Mouse (Mus musculus) CD4-positive helper T cell, adult 2 months (primary cell): ENCODE measurements around the gene Lrrc45.
"Not testable (repeated sequence)": the region's sequence is repeated elsewhere in the genome, so short reads cannot be mapped to it uniquely, and the experiment has no call there.

Experiments used
- DNase-seq: peaks from one replicate; pipeline ENCODE4 v3.0.0-alpha.2; 2012; ENCODE audit warnings: low read depth, missing footprints, low spot score

Gene Lrrc45

DNA sequence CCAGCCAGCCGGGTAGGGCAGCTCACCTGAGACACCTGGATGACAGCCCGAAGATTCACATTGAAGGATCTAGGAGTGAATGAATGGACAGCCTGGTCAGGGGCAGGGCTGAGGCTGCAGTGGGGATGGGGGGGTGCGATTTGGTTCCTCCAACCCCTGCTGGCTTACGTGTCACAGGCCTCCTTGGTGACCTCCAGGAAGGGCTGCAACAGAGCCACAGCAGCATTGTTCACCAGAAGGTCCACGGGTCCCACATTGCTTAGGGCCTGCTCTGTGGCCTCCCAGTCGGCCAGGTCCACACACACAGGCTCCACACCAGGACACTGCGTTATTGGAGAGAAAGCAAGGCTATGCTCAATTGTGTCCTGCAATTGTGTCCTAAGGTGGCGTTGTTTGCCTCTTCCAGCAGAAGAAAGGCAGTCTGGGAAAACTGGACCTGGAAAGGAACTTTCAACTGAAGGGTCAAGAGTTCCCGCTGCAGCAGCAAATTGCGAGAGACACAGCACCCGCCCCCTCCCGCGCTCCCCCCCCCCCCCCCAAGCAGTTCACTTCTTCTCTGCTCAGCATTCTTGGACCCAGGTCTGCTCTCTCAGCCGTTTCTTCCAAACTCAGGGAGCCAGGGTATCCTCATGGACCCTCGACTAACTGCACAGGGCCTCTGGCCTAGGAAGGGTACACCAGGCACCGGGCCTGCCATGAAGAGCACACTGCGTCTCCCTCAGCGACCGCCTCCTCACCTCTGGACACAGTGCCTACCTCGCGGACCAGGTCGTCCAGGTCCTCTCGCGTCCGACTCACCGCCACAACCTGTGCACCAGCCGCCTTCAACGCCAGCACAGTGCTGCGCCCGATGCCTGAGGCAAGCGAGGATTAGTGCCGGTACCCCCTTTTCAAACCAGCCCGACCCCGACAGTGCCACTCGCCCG lies 12.8 kb downstream of the Lrrc45 start:
- no peak for DNase-seq

DNA sequence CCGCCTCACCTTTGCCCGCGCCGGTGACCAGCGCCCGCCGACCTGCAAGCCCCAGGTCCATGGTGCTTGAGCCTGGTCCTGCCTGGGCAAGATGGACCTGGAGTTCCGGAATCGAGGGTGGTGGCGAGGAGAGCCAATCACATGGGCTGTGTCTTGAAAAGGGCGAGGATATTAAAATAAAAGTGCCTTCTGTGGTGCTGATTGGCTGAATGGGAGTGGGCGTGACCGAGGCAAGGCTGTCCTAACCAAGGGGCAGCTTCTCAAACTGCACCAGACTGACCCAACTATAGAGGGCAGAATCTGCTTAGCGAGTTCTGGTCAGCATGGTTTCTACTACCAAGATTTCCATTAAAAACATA lies 13.4 kb downstream of the Lrrc45 start, which contains the start of gene Dcxr:
Gene Dcxr (minus strand): TSS at position 113 of the 359 bp plus-strand sequence.
- peak; percentile 66 for DNase-seq

DNA sequence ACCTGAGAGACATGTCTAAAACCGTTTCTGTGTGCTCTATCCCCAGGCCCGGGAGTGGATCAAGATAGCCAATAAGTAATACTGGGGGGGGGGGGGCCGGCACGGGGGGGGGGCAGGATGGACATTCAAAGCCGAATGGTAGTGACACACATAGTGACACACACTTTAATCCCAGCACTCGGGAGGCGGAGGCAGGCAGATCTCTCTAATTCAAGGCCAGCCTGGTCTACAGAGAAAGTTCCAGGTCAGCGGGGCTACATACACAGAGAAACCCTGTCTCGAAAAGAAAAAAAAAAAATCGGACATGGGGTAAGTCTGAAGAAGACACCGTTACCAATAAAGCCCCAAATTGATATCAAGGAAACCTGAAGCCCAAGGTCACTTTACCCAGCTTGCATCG lies 13.8 kb downstream of the Lrrc45 start:
- DNase-seq: peak; percentile 1

DNA sequence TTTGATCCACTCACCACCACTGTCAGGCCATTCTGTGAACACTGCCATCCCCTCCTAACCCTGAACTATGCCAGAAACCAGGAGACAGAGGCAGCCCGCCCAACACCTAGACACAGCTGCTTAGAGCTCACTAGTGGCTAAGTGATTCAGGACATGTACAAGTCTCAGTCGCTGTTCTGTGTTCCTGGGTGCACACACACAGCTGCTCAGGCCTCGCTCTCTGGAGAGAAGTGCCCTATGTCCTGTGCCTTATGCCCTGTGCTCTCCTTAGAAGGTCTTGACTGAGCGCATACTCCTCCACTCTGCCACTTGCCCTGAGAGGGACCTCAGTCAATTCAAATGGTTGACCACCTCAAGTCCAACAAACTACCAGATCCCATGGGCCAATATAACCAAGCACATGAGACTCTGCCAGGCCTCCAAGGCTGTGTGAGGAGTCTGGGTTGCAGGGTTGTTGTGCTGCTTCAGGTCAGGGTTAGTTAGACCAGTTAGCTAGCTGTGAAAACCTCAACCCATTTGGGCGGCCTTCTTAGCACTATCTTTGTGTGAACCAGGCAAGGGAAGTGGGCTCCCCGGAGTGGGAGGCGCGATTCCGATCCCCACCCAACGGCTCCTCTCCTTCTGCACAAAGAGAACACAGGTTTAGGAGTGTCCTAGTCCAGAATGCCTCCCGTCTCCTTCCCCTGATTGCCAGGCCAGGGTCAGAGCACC lies 15.0 kb downstream of the Lrrc45 start:
- peak; percentile 0 for DNase-seq

DNA sequence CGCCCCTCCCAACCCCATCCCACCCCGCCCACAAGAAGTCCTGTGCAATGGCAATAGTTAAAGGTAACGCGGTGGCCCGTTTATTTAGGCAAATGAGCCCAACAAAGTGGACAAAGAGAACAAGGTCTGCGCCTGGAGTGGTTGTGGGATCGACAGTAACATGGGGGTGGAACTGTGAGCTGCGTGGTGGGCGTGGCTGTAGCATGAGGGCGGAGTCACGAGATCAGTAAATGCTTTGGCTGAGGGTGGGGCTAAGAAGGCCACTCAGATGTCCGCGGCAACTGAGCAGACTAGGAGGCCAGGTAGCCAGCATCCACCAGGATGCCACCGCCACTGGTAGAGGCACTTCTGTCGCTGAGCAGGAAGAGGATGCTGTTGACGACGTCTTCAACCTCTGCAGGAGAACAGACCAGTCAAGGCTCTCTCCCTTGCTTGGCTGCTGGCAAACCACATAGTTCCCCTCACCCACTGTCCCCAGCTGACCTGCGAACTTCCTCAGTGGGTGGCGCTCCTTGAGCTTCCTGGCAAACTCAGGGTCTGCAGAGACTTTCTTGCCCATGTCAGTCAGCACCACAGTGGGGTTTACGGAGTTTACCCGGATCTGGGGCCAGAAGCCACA lies 15.8 kb downstream of the Lrrc45 start:
- DNase-seq: peak; percentile 47

DNA sequence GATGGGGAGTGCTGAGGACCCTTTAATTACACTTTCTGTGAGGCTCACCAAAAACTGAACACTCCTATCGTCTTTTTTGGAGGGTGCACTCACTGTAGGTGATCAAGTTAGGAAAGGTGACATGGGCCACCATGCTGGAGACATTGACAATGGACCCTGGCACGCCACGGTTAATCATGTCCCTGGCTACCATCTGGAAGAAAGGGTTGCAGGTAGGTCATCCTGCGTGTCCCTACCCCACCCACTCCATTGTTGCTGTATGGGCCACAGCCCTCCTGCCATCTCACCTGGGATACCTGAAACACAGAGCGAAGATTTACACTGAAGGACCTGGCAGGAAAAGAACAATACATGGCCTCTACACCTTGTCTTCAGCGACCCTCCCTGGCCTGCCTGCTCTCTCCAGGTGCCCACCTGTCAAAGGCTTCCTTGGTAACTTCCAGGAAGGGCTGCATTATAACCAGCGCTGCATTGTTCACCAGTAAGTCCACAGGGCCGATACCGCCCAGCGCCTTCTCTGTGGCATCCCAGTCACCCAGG lies 16.7 kb downstream of the Lrrc45 start:
- no peak for DNase-seq

DNA sequence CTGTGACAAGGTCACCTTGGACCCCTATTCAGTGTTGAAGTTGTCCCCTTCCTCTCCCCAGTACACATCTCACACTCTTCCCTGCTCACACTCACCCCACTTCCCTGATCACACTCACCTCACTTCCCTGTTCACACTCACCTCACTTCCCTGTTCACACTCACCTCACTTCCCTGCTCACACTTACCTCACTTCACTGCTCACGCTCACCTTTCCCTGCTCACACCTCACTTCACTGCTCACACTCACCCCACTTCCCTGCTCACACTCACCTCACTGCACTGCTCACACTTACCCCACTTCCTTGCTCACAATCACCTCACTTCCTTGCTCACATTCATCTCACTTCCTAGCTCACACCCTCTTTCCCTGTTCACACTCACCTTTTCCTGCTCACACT lies 17.7 kb downstream of the Lrrc45 start:
- no peak for DNase-seq

DNA sequence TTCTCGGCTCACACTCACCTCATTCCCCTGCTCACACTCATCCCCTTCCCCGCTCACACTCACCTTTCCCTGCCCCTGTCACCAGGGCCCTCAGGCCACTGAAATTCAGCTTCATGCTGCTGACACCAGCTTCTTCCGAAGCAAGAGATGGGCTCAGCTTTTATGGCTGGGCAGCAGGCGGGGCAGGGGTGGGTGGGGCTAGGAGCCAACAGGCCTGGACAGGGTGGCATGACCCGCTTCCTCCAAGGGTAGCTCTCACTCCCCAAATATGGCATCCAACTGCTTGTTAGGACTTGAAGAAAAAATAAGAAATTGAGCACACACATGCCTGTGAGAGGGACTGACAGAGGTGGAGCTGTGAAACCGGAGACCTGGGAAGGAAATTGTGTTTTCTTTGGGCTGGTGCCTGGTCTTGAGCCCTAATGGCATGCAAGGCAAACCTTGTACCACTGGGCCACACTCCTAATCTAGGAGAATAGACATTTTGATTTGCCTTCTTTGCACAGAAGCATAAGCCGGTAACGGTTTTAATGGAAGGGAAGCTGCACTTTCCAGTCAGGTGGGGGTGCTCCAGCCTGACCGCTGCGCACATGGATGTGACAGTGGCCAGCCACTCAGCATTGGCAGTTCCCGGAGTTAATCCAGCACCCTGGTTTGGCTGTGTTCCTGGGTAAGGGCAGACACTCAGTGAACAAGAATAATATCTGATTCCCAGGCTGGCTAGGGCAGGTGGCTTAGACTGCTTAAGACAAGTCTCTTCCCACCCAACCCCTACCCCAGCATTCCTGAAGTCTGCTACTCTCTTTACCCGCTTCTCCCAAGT lies 18.3 kb downstream of the Lrrc45 start, which contains the start of gene Cbr2:
Gene Cbr2 (minus strand): TSS at position 257 of the 823 bp plus-strand sequence.
- no peak for DNase-seq

DNA sequence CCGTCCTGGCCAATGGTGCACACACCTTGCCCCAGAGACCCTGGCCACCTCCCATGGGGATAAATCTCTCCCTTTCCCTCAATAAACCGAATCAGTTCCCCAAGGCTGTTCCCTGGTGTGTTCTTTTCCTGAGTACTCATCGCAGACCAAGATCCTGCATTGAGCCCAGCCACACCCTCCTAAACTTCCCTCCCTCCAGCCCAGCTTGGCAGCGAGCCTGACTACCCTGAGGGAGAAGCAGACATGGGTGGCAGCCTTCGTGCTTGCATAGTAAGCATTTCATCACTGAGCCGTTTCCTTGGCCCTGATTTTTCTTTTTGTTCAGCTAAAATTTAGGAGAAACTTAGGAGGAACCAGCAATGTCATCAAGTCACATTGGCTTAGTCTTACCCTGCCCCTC lies 19.8 kb downstream of the Lrrc45 start:
- no peak for DNase-seq

DNA sequence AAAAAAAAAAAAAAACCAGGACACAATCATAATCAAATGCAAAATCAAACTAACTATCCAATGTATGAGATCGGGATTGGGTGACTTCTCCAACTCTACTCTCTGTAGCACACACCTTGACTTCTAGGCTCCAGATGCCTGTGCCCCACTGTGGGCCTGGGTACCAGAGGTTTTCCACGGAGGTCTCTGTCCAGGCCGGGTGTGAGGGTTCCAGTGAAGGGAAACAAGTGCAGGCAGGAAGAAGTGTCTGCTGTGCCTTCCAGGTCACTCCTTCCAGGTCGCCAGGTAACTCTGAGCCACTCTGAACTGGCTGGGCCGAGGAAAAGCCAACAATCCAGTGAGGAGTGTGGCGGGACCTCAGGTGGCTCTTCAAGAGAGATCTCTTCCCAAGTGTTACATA lies 22.7 kb downstream of the Lrrc45 start:
- DNase-seq: no peak

DNA sequence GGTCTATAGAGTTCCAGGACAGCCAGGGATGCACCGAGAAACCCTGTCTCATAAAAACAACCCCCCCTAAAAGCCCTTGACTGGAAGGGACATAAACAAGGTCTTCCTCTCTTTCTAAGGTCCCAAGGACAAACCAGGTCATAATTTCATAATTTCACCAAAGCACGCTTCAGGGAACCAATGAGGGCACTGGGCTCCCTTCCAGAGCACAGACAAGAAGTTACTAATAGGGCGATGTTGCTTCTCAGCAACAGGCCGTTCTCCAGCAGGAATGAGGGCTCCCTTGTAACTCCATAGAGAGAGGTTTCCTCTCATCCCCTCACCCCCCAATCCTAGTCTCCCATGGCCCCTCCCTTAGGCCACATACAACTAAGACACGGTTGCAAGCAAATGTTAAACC lies 27.3 kb downstream of the Lrrc45 start:
- no peak for DNase-seq

DNA sequence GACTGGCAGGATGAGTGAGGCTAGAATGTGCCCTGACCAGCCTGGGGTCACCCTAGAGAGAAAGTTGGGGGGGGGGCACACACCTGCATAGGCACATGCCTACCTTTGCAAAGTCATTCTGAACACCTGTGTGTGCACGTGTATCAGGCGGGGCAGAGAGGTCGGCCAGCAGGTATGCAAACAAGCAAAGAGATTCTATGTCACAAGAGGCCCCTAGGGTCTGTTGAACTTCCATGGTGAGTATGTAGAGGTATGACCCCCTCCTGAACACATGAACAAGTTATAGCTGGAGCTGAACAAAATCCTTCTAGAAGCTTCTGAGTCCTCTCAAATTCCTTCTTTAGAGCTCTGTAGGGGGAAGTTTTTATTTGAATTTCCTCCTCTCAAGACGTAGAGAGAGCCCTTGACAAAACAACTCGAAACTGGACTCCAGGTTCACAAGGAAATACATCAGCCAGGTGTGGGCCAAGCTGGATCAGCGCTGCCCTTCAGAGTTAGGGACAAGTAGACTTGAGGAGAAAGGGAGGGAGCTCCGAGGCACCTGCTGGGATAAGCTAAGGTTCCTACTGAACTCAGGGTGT lies 30.5 kb downstream of the Lrrc45 start:
- no peak for DNase-seq

DNA sequence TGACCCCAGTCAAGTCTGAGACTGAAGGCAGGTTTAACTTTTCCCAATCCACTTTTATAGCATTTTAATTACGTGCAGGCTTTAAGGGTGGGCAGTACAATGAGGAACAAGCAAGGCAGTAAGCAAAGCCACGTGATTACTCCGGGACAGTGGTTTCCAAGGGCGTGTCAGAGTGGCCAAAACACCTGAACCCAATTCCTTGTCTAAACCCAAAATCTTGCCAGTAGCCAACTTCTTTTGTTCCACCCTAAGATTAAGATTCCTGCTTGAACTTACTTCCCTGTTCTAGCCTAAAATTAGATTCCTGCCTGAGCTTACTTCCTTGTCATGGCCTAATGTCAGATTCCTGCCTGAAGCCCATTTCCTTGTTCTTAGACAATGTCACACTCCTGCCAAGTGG lies 34.2 kb downstream of the Lrrc45 start:
- no peak for DNase-seq

DNA sequence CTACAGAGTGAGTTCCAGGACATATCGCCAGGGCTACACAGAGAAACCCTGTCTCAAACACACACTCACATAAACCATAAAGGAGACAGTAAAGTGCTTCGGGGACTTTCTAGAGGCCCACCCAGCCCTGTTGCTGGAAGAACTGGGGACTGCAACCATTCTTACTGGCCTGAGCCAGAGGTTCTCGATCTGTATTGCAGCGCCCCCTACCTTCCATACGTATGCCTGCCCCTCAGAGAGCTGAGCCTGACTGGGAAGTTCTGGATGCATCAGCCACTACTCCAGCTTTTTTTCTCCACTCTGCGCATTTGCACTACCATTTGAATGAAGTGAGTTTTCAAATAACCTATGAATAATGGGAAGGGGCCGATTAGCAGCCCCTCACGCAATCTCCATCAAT lies 35.7 kb downstream of the Lrrc45 start:
- peak; percentile 52 for DNase-seq

DNA sequence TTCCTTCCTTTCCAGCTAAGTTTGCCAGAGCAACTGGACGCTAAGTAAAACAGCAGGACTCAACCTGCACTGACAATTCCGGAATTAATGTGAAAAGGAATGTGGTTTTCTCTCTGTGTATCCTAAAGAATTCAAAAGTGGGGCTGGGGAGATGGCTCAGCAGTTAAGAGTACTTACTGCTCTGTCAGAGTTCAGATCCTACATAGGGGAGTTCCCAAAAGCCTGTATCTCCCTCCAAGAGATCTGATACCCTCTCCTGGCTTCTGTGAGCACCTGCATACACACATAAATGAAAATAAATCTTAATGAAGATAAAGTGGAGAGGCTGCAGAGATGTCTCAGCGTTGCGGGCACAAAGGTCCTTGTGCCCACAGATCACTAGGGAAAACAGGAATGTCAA lies 37.9 kb downstream of the Lrrc45 start:
- DNase-seq: no peak

DNA sequence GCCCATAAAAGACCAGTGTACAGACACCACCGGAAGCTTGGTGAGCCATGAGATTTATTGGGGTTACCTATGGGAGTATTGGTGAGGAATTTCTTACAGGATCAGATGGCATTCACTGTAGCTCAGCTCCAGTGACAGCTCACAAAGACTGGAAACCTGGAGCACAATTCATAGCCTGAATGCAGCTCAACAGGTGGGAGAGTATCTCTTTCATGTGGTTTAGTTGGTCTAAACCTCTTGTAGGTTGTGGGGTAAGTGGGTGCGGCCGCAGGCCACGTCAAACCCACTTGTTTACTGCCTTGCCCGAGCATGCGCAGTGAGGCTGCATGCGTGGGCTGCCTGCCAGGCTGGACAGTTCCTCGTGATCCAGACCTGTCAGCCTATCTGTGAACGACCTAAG lies 46.5 kb downstream of the Lrrc45 start:
- DNase-seq: peak; percentile 44

DNA sequence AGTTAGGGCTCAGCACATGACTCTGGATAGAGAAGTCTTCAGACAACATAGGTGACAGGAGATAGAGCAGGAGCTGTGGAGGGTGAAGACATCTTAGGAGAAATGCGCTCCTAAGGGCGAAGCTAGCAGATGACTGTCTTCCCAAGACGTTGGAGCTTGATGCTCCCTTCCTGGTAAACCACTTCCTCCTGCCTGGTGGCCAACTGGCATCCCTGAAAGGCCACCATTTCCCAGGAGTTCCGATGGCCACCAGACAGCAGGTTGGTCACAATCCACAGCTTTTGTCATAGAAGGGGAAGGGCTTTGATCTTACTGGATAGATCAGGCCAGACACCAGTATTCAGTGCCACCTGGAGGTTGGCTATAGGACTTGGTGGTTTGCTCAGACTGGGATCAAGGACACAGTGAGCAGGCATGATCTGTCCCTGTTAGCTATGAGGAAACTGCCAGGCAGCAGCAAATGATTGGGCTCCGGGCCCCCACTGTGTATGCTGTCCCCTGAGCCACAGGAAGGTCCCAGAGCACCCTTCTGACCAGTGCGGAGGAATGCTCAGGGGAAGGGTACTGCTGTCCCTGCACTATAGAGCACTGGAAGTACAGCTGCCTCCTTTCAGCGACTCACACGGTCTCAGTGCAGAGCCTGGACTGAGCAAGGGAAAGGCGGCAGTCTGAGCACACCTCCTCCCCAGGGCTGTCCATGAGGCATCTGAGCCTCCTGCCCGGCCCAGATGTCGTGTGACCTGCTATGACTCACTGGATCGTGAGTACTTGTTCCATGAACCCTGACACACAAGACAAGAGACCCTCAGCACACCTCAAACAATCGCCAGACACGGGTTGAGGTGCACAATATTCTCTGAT lies 48.3 kb downstream of the Lrrc45 start:
- no peak for DNase-seq

DNA sequence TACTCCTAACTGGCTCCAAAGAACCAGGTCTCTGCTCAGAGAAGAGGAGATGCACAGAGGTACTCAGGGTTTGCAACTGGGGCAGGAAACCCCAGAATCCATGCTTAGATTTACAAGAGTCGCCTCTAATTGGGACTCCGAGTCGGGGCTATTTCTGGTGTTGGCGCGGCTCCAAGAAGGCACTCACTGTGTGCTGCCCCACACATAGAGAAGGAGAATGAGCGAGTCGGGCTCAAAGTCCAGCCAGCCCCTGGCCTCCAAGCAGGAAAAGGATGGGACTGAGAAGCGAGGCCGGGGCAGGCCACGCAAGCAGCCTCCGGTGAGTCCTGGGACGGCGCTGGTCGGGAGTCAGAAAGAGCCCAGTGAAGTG lies 48.9 kb downstream of the Lrrc45 start, which contains the start of gene Hmga1b:
Gene Hmga1b (plus strand): TSS at position 123 of the 370 bp plus-strand sequence.
- not testable (repeated sequence) for DNase-seq

DNA sequence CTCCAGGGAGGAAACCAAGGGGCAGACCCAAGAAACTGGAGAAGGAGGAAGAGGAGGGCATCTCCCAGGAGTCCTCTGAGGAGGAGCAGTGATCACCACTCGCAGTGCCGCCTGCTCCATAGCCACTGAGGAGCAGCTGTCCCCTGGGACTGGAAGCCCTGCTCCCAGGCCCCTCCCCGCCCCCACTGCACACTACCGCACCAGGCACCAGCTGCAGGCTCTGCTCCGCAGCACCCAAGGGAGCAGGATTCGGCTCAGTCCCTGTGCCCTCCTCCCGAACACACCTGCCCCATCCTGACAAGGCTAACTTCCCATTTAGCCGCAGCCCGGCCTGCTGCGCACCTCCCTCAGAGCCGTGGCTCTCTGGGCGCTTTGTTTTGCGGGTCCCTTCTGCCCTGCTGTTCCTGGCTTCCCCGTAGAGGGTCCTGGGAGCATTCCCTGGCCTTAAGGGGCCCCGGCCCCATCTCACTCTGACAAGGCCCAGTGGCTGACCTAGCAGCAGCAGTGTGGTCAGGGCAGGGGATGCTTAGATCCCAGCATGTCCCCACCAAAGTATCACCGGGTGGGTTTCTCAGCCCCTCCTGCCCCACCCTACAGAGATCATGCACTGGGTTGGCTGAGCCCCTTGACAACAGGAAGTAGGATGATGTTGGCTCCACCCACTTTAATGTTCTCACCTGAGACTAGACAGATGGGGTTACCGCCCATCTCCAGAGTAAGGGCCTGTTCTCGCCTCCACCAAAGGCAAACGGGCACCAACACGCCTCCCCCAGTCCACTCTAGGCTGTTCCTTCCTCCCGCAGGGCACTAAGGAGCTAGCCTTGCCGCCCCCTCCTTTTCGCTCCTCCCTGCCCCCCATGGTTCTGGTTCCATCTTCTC lies 49.6 kb downstream of the Lrrc45 start:
- not testable (repeated sequence) for DNase-seq
